ENCODE assay signal across 8 mouse cellular contexts in the genomic region with DNA sequence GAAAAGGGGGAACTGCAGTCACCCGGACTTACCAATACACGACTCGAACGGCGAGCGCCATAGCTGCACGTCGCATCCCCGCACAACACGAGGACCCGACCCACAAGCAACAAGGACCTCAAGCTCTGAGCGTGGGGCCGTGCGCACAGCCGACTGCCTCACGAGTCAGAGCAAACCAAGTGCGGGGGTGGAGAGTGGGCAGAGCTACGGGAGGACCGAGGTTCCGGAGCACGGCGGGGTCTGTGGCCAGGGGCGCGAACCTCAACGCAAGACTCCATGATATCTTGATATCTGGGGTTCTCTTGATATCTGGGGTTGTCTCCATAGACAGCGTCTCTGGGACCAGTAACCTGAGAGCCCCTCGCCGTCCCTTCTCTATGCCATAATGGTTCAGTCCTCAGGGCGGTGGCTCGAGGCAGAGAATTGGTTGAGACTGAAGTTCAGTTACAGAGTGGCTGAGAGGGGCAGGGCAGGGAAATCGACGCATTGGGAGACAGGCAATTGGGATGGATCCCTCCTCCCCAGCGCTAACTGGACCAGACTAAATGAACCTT. TPM values are rescaled to one million over a fixed set of nuclear protein-coding genes. Genes with fewer than 3 reads are reported as not detected.
A peak's percentile ranks its signal among the peaks of the same experiment; 100 is the strongest.
DNase-seq lines count a peak whose midpoint lies in the region; ATAC-seq and TF ChIP-seq lines count a peak whose summit lies in the region.

Gene Selenow, minus strand, starts transcription at position 183 of the 554 bp plus-strand sequence.

- WGBS in bone marrow, adult 2 months = under 1% methylated on average over 33 of the region's 33 CpGs
- WGBS in embryonic facial prominence, embryonic 15.5 days = under 1% methylated on average over 33 of the region's 33 CpGs
- under 1% methylated on average over 33 of the region's 33 CpGs for WGBS in kidney, embryonic 14.5 days
- WGBS in limb, embryonic 15.5 days = under 1% methylated on average over 33 of the region's 33 CpGs

- peak; percentile 87; the same call in 1 of the 2 replicates for TF ChIP-seq POLR2A in bone marrow, adult 2 months (IDR thresholded peaks at IDR 0.05; ENCODE audit: borderline replicate concordance, control insufficient read depth, low read depth, low read length)

- H3K27me3 ChIP-seq in embryonic facial prominence, embryonic 15.5 days = no peaks in the 10 kb centered on the region
- H3K27me3 ChIP-seq in kidney, embryonic 14.5 days (ENCODE audit: control insufficient read depth, insufficient read depth, low read length) = no peaks in the 10 kb centered on the region
- no peaks in the 10 kb centered on the region for H3K27me3 ChIP-seq in limb, embryonic 15.5 days

- peak; percentile 92 for ATAC-seq in embryonic facial prominence, embryonic 15.5 days (ENCODE audit: insufficient number of reproducible peaks, low FRiP score, low TSS enrichment, low read depth)
- ATAC-seq in kidney, embryonic 14.5 days (ENCODE audit: low FRiP score, low TSS enrichment) = peak; percentile 95
- ATAC-seq in limb, embryonic 15.5 days (ENCODE audit: insufficient number of reproducible peaks, low FRiP score, low TSS enrichment, low read depth) = peak; percentile 95

- no peak for TF ChIP-seq CTCF in bone marrow, adult 2 months (IDR thresholded peaks at IDR 0.05; ENCODE audit: control insufficient read depth, insufficient read depth, low read length)

- H3K9ac ChIP-seq in embryonic facial prominence, embryonic 15.5 days = peak within 1 kb of the TSS; percentile 86
- peak within 1 kb of the TSS; percentile 70 for H3K9ac ChIP-seq in kidney, embryonic 14.5 days (ENCODE audit: low read depth, low read length)
- H3K9ac ChIP-seq in limb, embryonic 15.5 days = peak within 1 kb of the TSS; percentile 65

- peak within 1 kb of the TSS; percentile 76 for H3K4me3 ChIP-seq in bone marrow, adult 2 months (replicated peaks; ENCODE audit: control insufficient read depth, low read depth, low read length)
- peak within 1 kb of the TSS; percentile 80 for H3K4me3 ChIP-seq in embryonic facial prominence, embryonic 15.5 days (replicated peaks)
- H3K4me3 ChIP-seq in kidney, embryonic 14.5 days (ENCODE audit: low read length) = peak within 1 kb of the TSS; percentile 71
- H3K4me3 ChIP-seq in limb, embryonic 15.5 days = peak within 1 kb of the TSS; percentile 63

- peaks cover 3% of the 10 kb centered on the region; the same call in 1 of the 2 replicates for H3K4me1 ChIP-seq in bone marrow, adult 2 months (ENCODE audit: control insufficient read depth, insufficient read depth, low read length)
- peaks cover 20% of the 10 kb centered on the region for H3K4me1 ChIP-seq in embryonic facial prominence, embryonic 15.5 days
- peaks cover 12% of the 10 kb centered on the region for H3K4me1 ChIP-seq in kidney, embryonic 14.5 days (ENCODE audit: control insufficient read depth, insufficient read depth, low read length)
- H3K4me1 ChIP-seq in limb, embryonic 15.5 days = peaks cover 25% of the 10 kb centered on the region

- H3K9me3 ChIP-seq in embryonic facial prominence, embryonic 15.5 days (replicated peaks) = no peaks in the 10 kb centered on the region
- H3K9me3 ChIP-seq in kidney, embryonic 14.5 days (ENCODE audit: control insufficient read depth, low read length) = no peaks in the 10 kb centered on the region
- no peaks in the 10 kb centered on the region for H3K9me3 ChIP-seq in limb, embryonic 15.5 days

- H3K4me2 ChIP-seq in embryonic facial prominence, embryonic 15.5 days (replicated peaks) = peak within 1 kb of the TSS; percentile 81
- peak within 1 kb of the TSS; percentile 49 for H3K4me2 ChIP-seq in kidney, embryonic 14.5 days (replicated peaks; ENCODE audit: low read depth, low read length)
- H3K4me2 ChIP-seq in limb, embryonic 15.5 days = peak within 1 kb of the TSS; percentile 73

- peaks cover 26% of the 10 kb centered on the region for H3K36me3 ChIP-seq in embryonic facial prominence, embryonic 15.5 days
- H3K36me3 ChIP-seq in kidney, embryonic 14.5 days (ENCODE audit: control insufficient read depth, insufficient read depth, low read length) = peaks cover 23% of the 10 kb centered on the region; the same call in 1 of the 2 replicates
- peaks cover 27% of the 10 kb centered on the region for H3K36me3 ChIP-seq in limb, embryonic 15.5 days

- DNase-seq in 416B (ENCODE audit: low read depth) = peak; percentile 94
- peak; percentile 90 to 94 for DNase-seq in heart, adult 9 months (ENCODE audit: low spot score in 2 of 2)
- DNase-seq in monocyte, adult 2 months (ENCODE audit: low read depth in 1 of 2, low spot score in 2 of 2) = peak; percentile 68 to 81
- peak; percentile 87 to 90 for DNase-seq in spleen, postnatal 36 days (ENCODE audit: low spot score in 2 of 2)

- peak within 1 kb of the TSS; percentile 70 for H3K27ac ChIP-seq in bone marrow, adult 2 months (ENCODE audit: control insufficient read depth, insufficient read depth, low read depth, low read length, poor library complexity)
- H3K27ac ChIP-seq in embryonic facial prominence, embryonic 15.5 days (replicated peaks) = peak within 1 kb of the TSS; percentile 94
- H3K27ac ChIP-seq in kidney, embryonic 14.5 days (ENCODE audit: low read depth, low read length) = peak within 1 kb of the TSS; percentile 27; the same call in 1 of the 2 replicates
- peak within 1 kb of the TSS; percentile 95 for H3K27ac ChIP-seq in limb, embryonic 15.5 days

RNA-seq across cellular contexts. Expression of gene Selenow, which starts in this region (rescaled TPM):
- 159 and 175 TPM in 2 replicates for polyA plus RNA-seq in bone marrow, adult 2 months (2011; ENCODE audit: insufficient read depth, insufficient read length, low replicate concordance, missing spikeins)
- polyA plus RNA-seq in embryonic facial prominence, embryonic 15.5 days (2015; fragmentation: Nextera tagmentation; extraction: Ambion mirVana) = 931 and 958 TPM in 2 replicates
- polyA plus RNA-seq in kidney, embryonic 14.5 days (2014; fragmentation: Nextera tagmentation; extraction: Ambion mirVana) = 811 and 907 TPM in 2 replicates
- 871 and 889 TPM in 2 replicates for polyA plus RNA-seq in limb, embryonic 15.5 days (2015; fragmentation: Nextera tagmentation; extraction: Ambion mirVana)

Comparison
In these comparisons a context has a peak if more than half of its experiments do, and no peak if none do; other contexts are left out.
1. Peak in every context shown above with its lines: DNase-seq, ATAC-seq, H3K4me3 ChIP-seq and H3K27ac ChIP-seq.
2. H3K27ac ChIP-seq: peak in every context shown above with its lines; median percentile 95 in limb, embryonic 15.5 days; 94 in embryonic facial prominence, embryonic 15.5 days; 70 in bone marrow, adult 2 months; 27 in kidney, embryonic 14.5 days.